Mouse (Mus musculus) spleen, adult 2 months (tissue): ENCODE results near the gene Cryba2. TPM values are rescaled to one million over a fixed set of nuclear protein-coding genes. Genes with fewer than 3 reads are reported as not detected.

Source experiments
- DNase-seq, 2 experiments: peaks; one replicate each; pipeline versions ENCODE4 v3.0.0 to v3.0.0-alpha.2; 2012 to 2021; ENCODE audit warnings: low spot score in 2 of 2, low read depth in 1 of 2
- H3K27ac ChIP-seq: fragments of 200-500 bp; 2 replicates; pipeline ENCODE4 v1.5.1; 2012; ENCODE audit warnings: low read length, inconsistent platforms; ENCODE audit not compliant: insufficient read depth
- H3K27me3 ChIP-seq: fragments of 200-500 bp; 2 replicates; pipeline ENCODE4 v1.6.1; 2012; ENCODE audit warnings: mild to moderate bottlenecking, moderate library complexity, low read length, inconsistent platforms; ENCODE audit not compliant: control insufficient read depth, insufficient read depth
- H3K36me3 ChIP-seq: fragments of 200-500 bp; 2 replicates; pipeline ENCODE4 v1.6.1; 2012; ENCODE audit warnings: mild to moderate bottlenecking, low read length, inconsistent platforms; ENCODE audit not compliant: control insufficient read depth, insufficient read depth
- H3K4me1 ChIP-seq: fragments of 200-500 bp; 2 replicates; pipeline ENCODE4 v1.6.1; 2011; ENCODE audit warnings: inconsistent platforms; ENCODE audit not compliant: control insufficient read depth, insufficient read depth, insufficient read length
- H3K4me3 ChIP-seq: fragments of 200-500 bp; 2 replicates; pipeline ENCODE4 v1.5.1; 2011; ENCODE audit warnings: mild to moderate bottlenecking, inconsistent platforms; ENCODE audit not compliant: insufficient read depth, insufficient read length; ENCODE audit errors: extremely low read depth
- CTCF ChIP-seq: fragments of 200-500 bp; IDR thresholded peaks from 2 replicates; pipeline ENCODE4 v1.5.1; 2011; ENCODE audit warnings: mild to moderate bottlenecking, inconsistent platforms; ENCODE audit not compliant: insufficient read depth, insufficient read length, insufficient replicate concordance; ENCODE audit errors: extremely low read depth
- POLR2A ChIP-seq: fragments of 200-500 bp; IDR thresholded peaks from 2 replicates; pipeline ENCODE4 v1.6.1; 2011; ENCODE audit warnings: low read depth, low read length, inconsistent platforms
- WGBS: fragments of 180-500 bp; shearing (Covaris S2); methylation state at CpG from one replicate; pipeline ENCODE4 v1.1.7; 2018; 5-methylcytosine and 5-hydroxymethylcytosine counted together
- polyA plus RNA-seq: library from polyadenylated mRNA; depleted of rRNA; stranded (reverse); fragments of >200 nt; gene quantifications from 2 replicates; pipeline ENCODE4 v1.2.3, GENCODE M21; 2012; rRNA removed

Cryba2 gene
- not detected in 2 replicates for polyA plus RNA-seq

DNA sequence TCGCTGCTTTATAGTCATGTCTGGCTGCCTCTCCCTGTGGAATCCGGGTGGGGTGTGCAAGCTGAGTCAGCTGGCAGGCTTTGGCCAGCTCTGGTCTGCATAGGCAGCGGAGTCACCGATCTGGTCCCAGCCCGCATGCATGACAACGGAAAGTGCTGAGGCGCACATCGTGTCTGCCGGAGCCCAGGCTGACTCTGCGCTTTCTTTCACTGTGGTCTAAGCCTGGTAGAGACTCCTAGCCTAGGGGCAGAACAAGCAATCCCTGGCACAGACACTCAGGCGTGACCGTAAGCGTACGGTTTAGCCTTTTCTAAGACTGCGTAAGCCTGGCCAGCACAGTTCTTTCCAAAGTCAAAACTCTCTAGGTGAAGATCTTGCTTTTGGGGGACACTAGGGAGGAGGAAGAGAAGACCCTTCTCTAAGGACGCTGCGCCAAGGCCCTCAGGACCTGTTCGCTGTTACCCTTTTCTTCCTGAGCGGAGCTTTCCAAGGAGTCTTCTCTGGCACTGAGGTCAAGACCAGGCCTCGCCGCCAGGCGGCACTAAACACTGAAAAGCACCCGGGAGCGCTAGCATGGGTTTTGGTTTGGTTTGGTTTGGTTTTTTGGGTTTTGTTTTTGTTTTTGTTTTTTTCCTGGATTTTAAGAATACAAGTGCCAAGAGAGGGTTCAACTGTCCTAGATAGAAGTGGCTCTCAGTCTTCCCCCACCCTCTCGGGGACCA, at the start of gene Cryba2:
Cryba2 (minus strand) TSS at position 10 of the 722 bp plus-strand sequence.
- Histone ChIP-seq H3K4me1 (no peaks in the 10 kb centered on the region), H3K27me3 (no peaks in the 10 kb centered on the region), H3K27ac (no peak within 1 kb of the TSS), H3K36me3 (no peaks in the 10 kb centered on the region), H3K4me3 (no peak within 1 kb of the TSS)
- WGBS = 15% methylated on average over 25 of the region's 25 CpGs
- no peak for DNase-seq
- TF ChIP-seq POLR2A (no peak), CTCF (peak; percentile 53; the same call in 1 of the 2 replicates)

DNA sequence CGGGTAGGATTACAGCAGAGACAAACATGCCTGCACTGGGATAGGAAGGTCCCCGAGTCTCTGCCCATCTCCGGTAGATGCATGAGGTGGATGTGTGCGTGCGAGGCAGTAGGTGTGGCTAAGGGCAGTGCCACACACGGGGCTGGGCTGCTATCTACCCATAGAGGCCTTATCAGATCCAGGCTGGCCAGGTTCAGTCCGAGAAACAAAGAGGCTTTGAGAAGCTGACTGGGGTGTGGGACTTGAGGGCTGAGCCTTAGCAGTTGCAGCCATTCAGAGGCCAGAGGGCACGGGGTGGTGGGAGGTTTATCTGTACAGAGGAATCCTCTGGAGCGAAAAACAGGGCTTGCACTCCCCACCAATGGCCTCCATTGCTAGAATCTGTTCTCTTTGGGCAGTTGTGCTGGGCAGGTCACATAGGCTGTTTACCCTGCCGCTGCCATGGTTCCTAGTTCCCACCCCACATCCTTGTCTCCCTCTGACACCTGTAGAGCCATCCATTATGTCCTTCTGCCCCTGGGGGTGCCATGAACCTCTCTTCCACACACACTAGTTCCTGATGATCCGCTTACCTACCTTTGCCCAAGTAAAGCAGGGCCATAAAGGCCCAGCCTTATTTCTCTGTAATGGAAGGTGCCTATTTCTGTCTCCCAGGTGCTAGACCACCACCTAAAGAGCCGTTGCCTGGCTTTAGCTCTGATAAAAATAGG, 48.9 kb upstream of the Cryba2 start:
- no peak for DNase-seq
- WGBS = 61% methylated on average over 12 of the region's 12 CpGs
- no peak for TF ChIP-seq POLR2A
- TF ChIP-seq CTCF = no peak

DNA sequence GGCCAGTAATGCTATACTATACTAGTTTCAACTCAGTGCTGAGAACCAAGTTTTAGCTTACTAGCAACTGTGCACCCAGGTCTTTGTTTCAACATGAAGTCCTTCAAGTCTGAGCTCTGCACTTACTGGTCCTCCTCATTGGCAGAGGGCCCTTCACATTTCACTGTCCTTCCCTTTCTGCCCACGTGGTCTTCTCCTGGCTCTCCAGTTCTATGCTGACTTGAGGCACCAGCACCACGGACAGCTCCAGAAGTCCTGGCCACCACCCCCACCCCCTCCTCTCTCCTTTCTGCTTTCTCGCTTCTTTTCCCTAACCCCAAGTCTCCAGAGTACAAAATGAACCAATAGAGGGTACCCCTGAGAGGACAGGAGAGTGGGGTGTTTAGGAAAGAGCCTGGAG, 46.8 kb upstream of the Cryba2 start:
- TF ChIP-seq CTCF = no peak
- no peak for TF ChIP-seq POLR2A
- H3K27ac ChIP-seq = no peak overlapping the region
- 9% methylated on average over 3 of the region's 3 CpGs for WGBS
- no peaks in the 10 kb centered on the region for H3K36me3 ChIP-seq
- H3K4me3 ChIP-seq = no peak overlapping the region
- no peaks in the 10 kb centered on the region for H3K4me1 ChIP-seq
- DNase-seq = no peak
- H3K27me3 ChIP-seq = no peaks in the 10 kb centered on the region

More for the DNA sequence above, 48.9 kb upstream of the Cryba2 start:
- H3K4me3 ChIP-seq = no peak overlapping the region
- no peak overlapping the region for H3K27ac ChIP-seq
- H3K36me3 ChIP-seq = no peaks in the 10 kb centered on the region
- H3K4me1 ChIP-seq = no peaks in the 10 kb centered on the region
- H3K27me3 ChIP-seq = no peaks in the 10 kb centered on the region

DNA sequence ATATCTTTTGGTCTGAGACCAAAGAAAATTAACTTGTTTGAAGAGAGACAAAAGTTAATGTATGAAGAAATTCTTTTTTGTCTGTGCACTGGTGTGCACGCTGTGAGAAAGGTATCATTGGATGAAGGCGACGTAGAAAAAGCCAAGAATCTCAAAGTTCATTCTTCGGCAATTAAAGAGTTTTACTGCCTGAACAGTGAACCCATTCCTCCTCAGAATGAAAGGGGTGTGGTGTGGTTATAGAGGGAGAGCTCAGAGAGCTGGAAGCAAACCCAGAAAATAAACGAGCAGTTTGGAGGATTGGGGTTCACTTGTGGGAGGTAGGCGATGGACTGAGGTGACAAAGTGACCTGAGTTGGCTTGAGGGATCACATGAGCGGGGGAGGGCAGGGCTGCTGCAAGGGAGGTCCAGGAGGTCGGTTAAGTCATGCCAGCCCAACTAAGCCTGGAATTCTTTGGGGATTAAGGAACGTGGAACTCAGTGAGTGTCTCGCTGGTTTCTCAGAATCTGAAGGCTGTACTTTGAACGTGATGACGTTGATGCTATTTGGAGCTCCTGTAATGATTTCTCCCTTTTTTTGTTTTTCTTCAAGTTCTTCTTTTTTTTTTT, 43.4 kb upstream of the Cryba2 start:
- Histone ChIP-seq H3K27me3 (no peaks in the 10 kb centered on the region), H3K4me1 (no peaks in the 10 kb centered on the region), H3K4me3 (no peak overlapping the region), H3K27ac (no peak overlapping the region), H3K36me3 (no peaks in the 10 kb centered on the region)
- 52% methylated on average over 12 of the region's 12 CpGs for WGBS
- DNase-seq = no peak
- TF ChIP-seq POLR2A = no peak
- TF ChIP-seq CTCF = no peak

DNA sequence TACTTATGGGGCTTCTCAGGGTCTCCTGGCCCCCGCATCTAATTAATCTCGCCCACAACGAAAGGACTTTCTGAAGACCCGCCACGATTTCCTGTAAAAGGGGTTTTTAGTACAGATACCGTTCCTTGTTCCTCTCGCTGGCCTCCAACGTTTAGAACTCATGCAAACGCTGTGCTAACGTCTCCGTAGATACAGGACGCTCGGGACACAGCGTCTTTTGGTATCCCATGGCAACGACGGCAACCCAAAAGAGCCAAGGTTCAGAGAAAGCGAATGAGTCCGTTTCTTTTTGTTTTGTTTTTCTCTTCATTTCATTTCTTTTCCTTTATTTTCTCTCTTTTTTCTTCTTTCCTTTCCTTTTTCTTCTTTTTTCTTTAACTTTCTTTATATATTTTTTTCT, 42.5 kb upstream of the Cryba2 start, which contains the start of gene Cfap65:
Cfap65 (minus strand) TSS at position 198 of the 400 bp plus-strand sequence.
- Histone ChIP-seq H3K4me3 (no peak within 1 kb of the TSS), H3K4me1 (no peaks in the 10 kb centered on the region), H3K36me3 (no peaks in the 10 kb centered on the region), H3K27me3 (no peaks in the 10 kb centered on the region), H3K27ac (no peak within 1 kb of the TSS)
- TF ChIP-seq POLR2A (no peak), CTCF (no peak)
- no peak for DNase-seq
- WGBS = 4% methylated on average over 18 of the region's 18 CpGs

DNA sequence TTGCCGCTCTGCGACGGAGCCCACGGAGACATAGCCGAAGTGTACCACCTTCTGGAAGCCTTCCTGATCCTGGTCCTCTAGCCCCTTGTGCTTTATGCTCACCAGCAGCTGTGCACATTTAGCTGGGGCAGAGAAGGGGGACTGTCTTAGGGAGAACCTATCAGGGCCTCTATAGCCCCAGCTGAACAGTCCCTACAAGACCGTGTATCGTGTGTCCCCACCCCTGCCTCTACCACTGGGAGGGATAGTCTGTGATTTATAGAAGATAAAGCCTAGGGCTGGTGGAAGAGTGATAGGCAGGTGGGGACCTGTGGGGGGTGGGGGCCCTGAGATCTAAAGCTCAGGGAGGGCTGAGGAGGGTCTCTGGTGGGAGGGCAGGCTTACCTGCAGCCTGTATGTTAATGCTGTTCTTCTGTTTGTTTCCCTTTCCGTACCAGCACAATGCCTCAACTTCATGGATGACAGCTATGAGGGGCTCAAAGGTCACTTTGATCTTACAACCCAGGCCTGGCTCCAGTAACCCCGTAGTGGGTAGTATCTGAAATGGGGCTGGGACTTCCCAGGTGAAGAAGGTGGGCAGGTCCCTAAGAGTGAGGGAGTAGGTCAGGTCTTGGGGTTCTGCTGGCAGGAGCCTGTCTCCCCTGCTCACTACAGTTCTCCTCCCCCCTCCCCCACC, 34.8 kb upstream of the Cryba2 start:
- no peaks in the 10 kb centered on the region for H3K4me1 ChIP-seq
- no peak overlapping the region for H3K4me3 ChIP-seq
- WGBS = 85% methylated on average over 9 of the region's 9 CpGs
- no peak for TF ChIP-seq POLR2A
- TF ChIP-seq CTCF = no peak
- no peaks in the 10 kb centered on the region for H3K36me3 ChIP-seq
- H3K27me3 ChIP-seq = no peaks in the 10 kb centered on the region
- no peak for DNase-seq
- no peak overlapping the region for H3K27ac ChIP-seq
